Mouse (Mus musculus) neural tube, embryonic 13.5 days (tissue): ENCODE data around the gene Podxl2. TPM values are rescaled to one million over a fixed set of nuclear protein-coding genes. Genes with fewer than 3 reads are reported as not detected.

Experiments
- ATAC-seq: fragments of 200-750 bp; cut with Nextera tagmentation; 2 replicates; pipeline ENCODE4 v1.8.0; 2017; ENCODE audit warnings: low read depth, mild to moderate bottlenecking, moderate TSS enrichment, moderate library complexity
- H3K27ac ChIP-seq: fragments of 300-500 bp; sonication (generic); replicated peaks from 2 replicates; pipeline ENCODE4 v1.5.1; 2015; ENCODE audit warnings: moderate library complexity, mild to moderate bottlenecking, inconsistent platforms
- H3K27me3 ChIP-seq: fragments of 300-500 bp; sonication (generic); 2 replicates; pipeline ENCODE4 v1.6.1; 2015; ENCODE audit warnings: mild to moderate bottlenecking, inconsistent platforms
- H3K36me3 ChIP-seq: fragments of 300-500 bp; sonication (generic); 2 replicates; pipeline ENCODE4 v1.6.1; 2015; ENCODE audit warnings: mild to moderate bottlenecking, inconsistent platforms
- H3K4me1 ChIP-seq: fragments of 300-500 bp; sonication (generic); replicated peaks from 2 replicates; pipeline ENCODE4 v1.6.1; 2015; ENCODE audit warnings: inconsistent platforms
- H3K4me2 ChIP-seq: fragments of 300-500 bp; sonication (generic); 2 replicates; pipeline ENCODE4 v1.6.1; 2015; ENCODE audit warnings: inconsistent platforms, mild to moderate bottlenecking, moderate library complexity
- H3K4me3 ChIP-seq: fragments of 300-500 bp; sonication (generic); 2 replicates; pipeline ENCODE4 v1.5.1; 2015; ENCODE audit warnings: mild to moderate bottlenecking, inconsistent platforms
- H3K9ac ChIP-seq: fragments of 300-500 bp; sonication (generic); 2 replicates; pipeline ENCODE4 v1.6.1; 2015; ENCODE audit warnings: moderate library complexity, mild to moderate bottlenecking, inconsistent platforms
- H3K9me3 ChIP-seq: fragments of 300-500 bp; sonication (generic); 2 replicates; pipeline ENCODE4 v1.6.1; 2016; ENCODE audit warnings: inconsistent platforms
- WGBS: fragments of 180-500 bp; shearing (Covaris S2); methylation state at CpG from one replicate; pipeline ENCODE4 v1.1.7; 2015; 5-methylcytosine and 5-hydroxymethylcytosine counted together
- polyA plus RNA-seq: library from polyadenylated mRNA; unstranded; fragments of >200 nt; fragmentation: Nextera tagmentation; extraction: Ambion mirVana; gene quantifications from 2 replicates; pipeline ENCODE4 v1.2.1, GENCODE M21; 2015

Gene Podxl2
- polyA plus RNA-seq, 1 experiment from 2014 or later, result 548 TPM

DNA sequence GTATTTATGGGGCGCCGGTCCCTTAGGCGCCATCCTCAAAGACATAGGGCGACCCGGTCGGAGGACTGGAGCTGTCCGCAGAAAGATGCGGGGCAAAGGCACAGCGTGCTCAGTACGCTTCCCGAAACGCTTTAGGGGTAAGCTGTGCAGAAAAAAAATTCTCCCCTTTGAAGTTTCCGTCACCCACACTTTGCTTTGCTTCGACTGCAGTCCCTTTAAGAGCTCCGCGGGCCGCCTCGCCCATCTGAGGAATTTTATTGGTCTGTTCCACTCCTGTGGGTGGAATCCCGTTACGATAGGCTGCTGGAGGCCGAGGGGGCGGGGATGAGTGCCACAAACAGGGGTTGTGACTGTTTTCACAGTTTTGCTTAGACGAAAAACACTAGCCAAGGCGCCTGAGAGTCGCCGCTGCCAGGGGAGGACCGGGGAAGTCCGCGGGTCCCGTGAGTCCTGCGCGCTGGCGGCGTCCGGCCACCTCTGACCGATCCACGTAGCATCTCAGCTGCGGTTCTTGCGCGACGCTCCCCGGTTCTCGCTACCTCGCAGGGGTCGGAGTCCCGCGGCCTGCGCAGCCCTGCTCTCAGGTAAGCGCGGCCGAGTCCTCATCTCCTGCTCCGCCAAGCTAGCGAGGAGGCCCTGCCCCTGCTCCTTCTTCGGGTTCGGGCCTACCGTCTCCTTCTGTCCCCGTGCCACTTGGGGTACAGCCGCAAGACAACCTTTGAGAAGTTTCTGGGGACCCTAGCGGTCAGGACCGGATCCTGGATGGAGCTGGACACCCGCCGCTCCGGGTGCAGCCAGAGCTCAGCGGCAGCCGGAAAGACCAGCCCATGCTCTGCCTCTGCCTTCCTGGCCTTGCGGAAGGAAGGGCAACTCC is 27.3 kb upstream of the Podxl2 start, which contains the start of gene Tpra1:
Tpra1 (plus strand) TSS at position 305 of the 874 bp plus-strand sequence.
- ATAC-seq, result peak; percentile 90
- peak within 1 kb of the TSS; percentile 76 for H3K4me3 ChIP-seq
- H3K9me3 ChIP-seq, result no peaks in the 10 kb centered on the region
- no peaks in the 10 kb centered on the region for H3K36me3 ChIP-seq
- H3K27me3 ChIP-seq, result no peaks in the 10 kb centered on the region
- H3K9ac ChIP-seq, result peak within 1 kb of the TSS; percentile 88
- peak within 1 kb of the TSS; percentile 89 for H3K27ac ChIP-seq
- WGBS, result under 1% methylated on average over 66 of the region's 66 CpGs
- H3K4me1 ChIP-seq, result peaks cover 54% of the 10 kb centered on the region
- peak within 1 kb of the TSS; percentile 99 for H3K4me2 ChIP-seq

GRCm38 (mm10) chr6:88901471-88901870 is 26.6 kb upstream of the Podxl2 start:
- H3K4me1 ChIP-seq, result peaks cover 54% of the 10 kb centered on the region
- 8% methylated on average over 5 of the region's 5 CpGs for WGBS

GRCm38 (mm10) chr6:88899628-88900027 is 24.8 kb upstream of the Podxl2 start:
- Histone ChIP-seq H3K4me1 (peaks cover 53% of the 10 kb centered on the region), H3K4me3 (no peak overlapping the region), H3K9me3 (no peaks in the 10 kb centered on the region), H3K36me3 (peaks cover 3% of the 10 kb centered on the region; the same call in 1 of the 2 replicates), H3K27ac (no peak overlapping the region), H3K4me2 (no peak overlapping the region), H3K27me3 (no peaks in the 10 kb centered on the region), H3K9ac (no peak overlapping the region)
- ATAC-seq, result no peak
- WGBS, result 96% methylated on average over 2 of the region's 2 CpGs

More at GRCm38 (mm10) chr6:88901471-88901870, 26.6 kb upstream of the Podxl2 start:
- peak; percentile 1; the same call in 1 of the 2 replicates for ATAC-seq
- peak overlapping the region; percentile 76 for H3K4me3 ChIP-seq
- peak overlapping the region; percentile 89 for H3K27ac ChIP-seq
- H3K27me3 ChIP-seq, result no peaks in the 10 kb centered on the region
- H3K9me3 ChIP-seq, result no peaks in the 10 kb centered on the region
- peak overlapping the region; percentile 99 for H3K4me2 ChIP-seq
- peak overlapping the region; percentile 88 for H3K9ac ChIP-seq
- H3K36me3 ChIP-seq, result no peaks in the 10 kb centered on the region

- Histone ChIP-seq H3K9ac (0 out of 2 replicates have a peak overlapping the region, but pooled peaks have one; percentile 50), H3K27me3 (no peaks in the 10 kb centered on the region), H3K4me2 (peak overlapping the region; percentile 65), H3K9me3 (no peaks in the 10 kb centered on the region), H3K4me1 (peaks cover 49% of the 10 kb centered on the region), H3K4me3 (peak overlapping the region; percentile 49; the same call in 1 of the 2 replicates), H3K27ac (no peak overlapping the region), H3K36me3 (peaks cover 7% of the 10 kb centered on the region; the same call in 1 of the 2 replicates)
- no peak for ATAC-seq
- WGBS, result 66% methylated on average over 4 of the region's 4 CpGs
Measured at GRCm38 (mm10) chr6:88899086-88899485, 24.2 kb upstream of the Podxl2 start.

- peak within 1 kb of the TSS; percentile 65 for H3K4me2 ChIP-seq
- peak; percentile 64 for ATAC-seq
- H3K9me3 ChIP-seq, result no peaks in the 10 kb centered on the region
- H3K36me3 ChIP-seq, result peaks cover 7% of the 10 kb centered on the region; the same call in 1 of the 2 replicates
- H3K27ac ChIP-seq, result peak within 1 kb of the TSS; percentile 53
- H3K4me3 ChIP-seq, result peak within 1 kb of the TSS; percentile 49
- no peaks in the 10 kb centered on the region for H3K27me3 ChIP-seq
- peak within 1 kb of the TSS; percentile 70 for H3K9ac ChIP-seq
- WGBS, result under 1% methylated on average over 33 of the region's 33 CpGs
- peaks cover 44% of the 10 kb centered on the region for H3K4me1 ChIP-seq
Measured at GRCm38 (mm10) chr6:88898534-88899048, 23.7 kb upstream of the Podxl2 start, which contains the start of gene Mcm2. Gene Mcm2, minus strand, starts transcription at chr6:88898780.

DNA sequence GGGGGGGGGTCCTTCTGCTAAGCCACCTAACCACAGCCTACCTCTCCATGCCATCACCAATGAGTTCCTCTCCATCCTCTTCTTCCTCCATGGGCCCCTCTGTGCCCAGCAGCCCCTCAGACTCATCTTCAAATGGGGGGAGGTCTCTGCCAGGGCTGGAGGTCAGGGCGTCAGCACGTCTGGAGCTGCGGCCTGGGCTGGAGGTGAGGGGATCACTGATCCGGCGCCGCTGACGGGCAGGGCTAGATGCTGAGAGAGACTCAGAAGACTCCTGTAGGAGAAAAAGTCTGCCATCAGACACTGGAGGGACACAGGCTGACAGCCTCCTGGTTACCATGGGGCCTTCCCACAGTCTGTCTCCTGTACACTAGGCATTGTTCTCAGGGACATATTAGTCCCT is 22.4 kb upstream of the Podxl2 start:
- Histone ChIP-seq H3K4me3 (peak overlapping the region; percentile 17), H3K9ac (peak overlapping the region; percentile 57), H3K4me2 (peak overlapping the region; percentile 65), H3K4me1 (peaks cover 34% of the 10 kb centered on the region), H3K36me3 (peaks cover 16% of the 10 kb centered on the region), H3K27ac (no peak overlapping the region), H3K9me3 (no peaks in the 10 kb centered on the region), H3K27me3 (no peaks in the 10 kb centered on the region)
- WGBS, result 77% methylated on average over 7 of the region's 7 CpGs
- no peak for ATAC-seq

DNA sequence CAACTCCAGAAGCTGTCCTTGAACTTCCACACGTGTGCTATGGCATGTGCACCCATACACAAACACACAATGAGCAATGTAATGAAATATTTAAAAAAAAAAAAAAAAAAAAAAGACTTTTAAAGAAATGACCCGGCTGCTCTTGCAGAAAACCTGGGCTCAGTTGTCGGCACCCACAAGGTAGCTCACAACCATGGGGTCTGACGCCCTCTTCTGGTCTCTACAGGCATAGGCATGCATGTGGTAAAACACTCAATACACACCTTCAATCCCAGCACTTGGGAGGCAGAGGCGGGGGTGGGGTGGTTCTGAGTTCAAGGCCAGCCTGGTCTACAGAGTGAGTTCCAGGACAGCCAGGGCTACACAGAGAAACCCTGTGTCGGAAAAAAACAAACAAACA is 21.1 kb upstream of the Podxl2 start:
- peaks cover 25% of the 10 kb centered on the region for H3K4me1 ChIP-seq

DNA sequence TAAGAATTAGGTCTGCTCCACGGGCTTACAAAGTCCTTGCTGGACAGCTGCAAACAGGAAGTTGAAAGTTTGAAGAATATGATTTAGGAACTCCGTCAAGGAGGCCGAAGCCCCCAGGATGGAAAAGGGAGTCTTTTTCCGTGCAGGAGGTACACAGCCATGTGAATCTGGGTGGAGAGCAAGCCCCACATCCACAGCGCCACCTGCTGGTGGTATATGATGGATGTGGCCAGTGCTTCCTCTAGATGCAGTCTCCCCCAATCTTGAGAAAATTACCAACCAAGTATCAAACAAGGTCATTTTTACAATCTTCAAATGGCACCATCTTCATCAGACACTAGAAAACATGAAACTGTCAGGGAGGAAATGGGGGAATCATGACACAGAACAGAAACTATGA is 18.7 kb upstream of the Podxl2 start:
- ATAC-seq, result no peak
- Histone ChIP-seq H3K27ac (no peak overlapping the region), H3K9me3 (no peaks in the 10 kb centered on the region), H3K36me3 (peaks cover 50% of the 10 kb centered on the region), H3K4me1 (peaks cover 18% of the 10 kb centered on the region), H3K4me2 (no peak overlapping the region), H3K9ac (no peak overlapping the region), H3K27me3 (no peaks in the 10 kb centered on the region), H3K4me3 (no peak overlapping the region)
- WGBS, result 62% methylated on average over 5 of the region's 5 CpGs

More for the DNA sequence above, 21.1 kb upstream of the Podxl2 start:
- H3K9me3 ChIP-seq, result no peaks in the 10 kb centered on the region
- H3K4me2 ChIP-seq, result no peak overlapping the region
- no peaks in the 10 kb centered on the region for H3K27me3 ChIP-seq
- no peak overlapping the region for H3K4me3 ChIP-seq
- H3K27ac ChIP-seq, result no peak overlapping the region
- peaks cover 27% of the 10 kb centered on the region for H3K36me3 ChIP-seq
- H3K9ac ChIP-seq, result no peak overlapping the region
- 89% methylated on average over 6 of the region's 6 CpGs for WGBS
- ATAC-seq, result no peak

DNA sequence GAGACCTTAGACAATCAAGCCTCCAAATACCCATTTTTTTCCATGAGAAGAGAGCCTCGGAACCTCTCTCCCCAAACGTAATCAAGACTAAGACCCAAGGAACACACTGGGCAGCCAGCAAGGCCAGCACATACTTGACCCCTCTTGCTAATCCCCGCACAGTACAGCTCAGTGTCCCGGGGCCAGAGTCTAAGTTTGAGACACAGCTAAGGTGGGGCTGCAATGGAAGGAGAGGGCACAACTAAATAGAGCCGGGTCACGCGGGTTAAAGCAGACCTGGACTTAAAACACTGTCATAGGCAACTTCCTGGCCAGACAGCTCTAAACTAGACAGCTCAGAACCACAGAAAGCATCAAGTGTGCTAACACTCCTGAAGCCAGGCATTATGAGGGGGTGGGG is 16.0 kb upstream of the Podxl2 start:
- WGBS, result 93% methylated on average over 7 of the region's 7 CpGs
- Histone ChIP-seq H3K4me2 (no peak overlapping the region), H3K4me3 (no peak overlapping the region), H3K27ac (no peak overlapping the region), H3K36me3 (peaks cover 71% of the 10 kb centered on the region), H3K27me3 (no peaks in the 10 kb centered on the region), H3K9ac (no peak overlapping the region), H3K4me1 (peaks cover 12% of the 10 kb centered on the region), H3K9me3 (no peaks in the 10 kb centered on the region)
- ATAC-seq, result no peak

DNA sequence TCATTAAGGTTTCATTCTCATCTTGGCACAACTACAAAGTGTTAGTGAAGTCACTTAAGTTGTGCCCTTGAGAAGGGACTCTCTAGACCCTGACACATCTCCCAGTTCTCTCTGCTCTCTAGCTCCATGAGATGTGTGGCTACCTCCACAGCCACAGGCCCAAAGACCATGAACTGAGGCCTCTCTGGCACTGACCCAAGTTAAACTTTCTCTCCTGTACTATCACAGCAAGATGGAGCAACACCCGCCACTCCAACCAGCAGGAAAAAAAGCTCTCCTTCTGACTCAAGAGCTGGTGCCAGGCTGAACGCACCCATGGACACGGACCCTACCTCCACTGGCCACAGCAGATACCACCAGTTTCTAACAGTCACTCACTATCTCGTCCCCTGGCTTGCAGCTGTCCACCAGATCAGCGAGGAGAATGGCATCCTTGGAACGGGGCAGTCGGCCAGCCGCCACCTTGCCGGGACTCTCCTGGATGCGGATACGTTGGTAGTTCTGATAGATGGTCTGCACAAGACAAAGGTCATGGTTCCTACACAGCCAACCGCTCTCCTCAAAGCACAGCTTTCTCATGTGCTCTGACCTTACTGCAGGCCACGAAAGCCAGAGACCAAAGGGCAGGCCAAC is 14.7 kb upstream of the Podxl2 start:
- H3K9ac ChIP-seq, result no peak overlapping the region
- no peak overlapping the region for H3K4me3 ChIP-seq
- H3K36me3 ChIP-seq, result peaks cover 79% of the 10 kb centered on the region
- peaks cover 12% of the 10 kb centered on the region for H3K4me1 ChIP-seq
- no peaks in the 10 kb centered on the region for H3K9me3 ChIP-seq
- 92% methylated on average over 13 of the region's 13 CpGs for WGBS
- no peaks in the 10 kb centered on the region for H3K27me3 ChIP-seq
- no peak overlapping the region for H3K4me2 ChIP-seq
- ATAC-seq, result no peak
- H3K27ac ChIP-seq, result no peak overlapping the region

- Histone ChIP-seq H3K9me3 (no peaks in the 10 kb centered on the region), H3K9ac (no peak overlapping the region), H3K36me3 (peaks cover 73% of the 10 kb centered on the region), H3K27me3 (no peaks in the 10 kb centered on the region), H3K4me2 (no peak overlapping the region), H3K4me3 (no peak overlapping the region), H3K27ac (peak overlapping the region; percentile 64), H3K4me1 (peaks cover 21% of the 10 kb centered on the region)
- ATAC-seq, result peak; percentile 83
- WGBS, result 41% methylated on average over 2 of the region's 2 CpGs
Measured at GRCm38 (mm10) chr6:88886417-88886967, 11.6 kb upstream of the Podxl2 start.
